Mouse (Mus musculus): ENCODE results near the gene Sp6.

Sp6 gene

GRCm38 (mm10) chr11:97025721-97026344 lies 12.6 kb downstream of the Sp6 start:
- peak; percentile 98 for DNase-seq

GRCm38 (mm10) chr11:97029686-97030417 lies 16.7 kb downstream of the Sp6 start, which contains the start of gene Scrn2:
TSS of gene Scrn2 (plus strand) at chr11:97029938.
- peak; percentile 98 for DNase-seq

DNA sequence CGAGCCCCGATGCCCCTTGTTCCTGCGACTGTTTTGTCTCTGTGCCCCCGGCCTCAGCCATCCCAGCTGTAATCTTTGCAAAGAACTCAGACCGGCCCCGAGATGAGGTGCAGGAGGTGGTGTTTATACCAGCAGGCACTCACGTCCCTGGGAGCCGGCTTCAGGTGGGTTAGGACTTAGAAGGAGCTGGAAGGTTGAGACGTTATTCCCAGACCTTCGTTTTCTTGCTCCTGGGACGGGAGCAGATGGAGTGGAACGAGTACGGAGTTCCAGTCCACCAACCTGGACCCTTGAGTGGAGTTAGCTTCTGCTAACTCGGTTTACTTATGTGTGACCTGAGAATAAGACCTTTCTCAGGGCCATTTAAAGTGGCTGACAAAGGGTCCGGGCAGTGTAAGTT lies 17.2 kb downstream of the Sp6 start:
- DNase-seq: no peak

- peak; percentile 91 for DNase-seq
These were observed 18.8 kb downstream of the Sp6 start for GRCm38 (mm10) chr11:97031977-97032376.

DNA sequence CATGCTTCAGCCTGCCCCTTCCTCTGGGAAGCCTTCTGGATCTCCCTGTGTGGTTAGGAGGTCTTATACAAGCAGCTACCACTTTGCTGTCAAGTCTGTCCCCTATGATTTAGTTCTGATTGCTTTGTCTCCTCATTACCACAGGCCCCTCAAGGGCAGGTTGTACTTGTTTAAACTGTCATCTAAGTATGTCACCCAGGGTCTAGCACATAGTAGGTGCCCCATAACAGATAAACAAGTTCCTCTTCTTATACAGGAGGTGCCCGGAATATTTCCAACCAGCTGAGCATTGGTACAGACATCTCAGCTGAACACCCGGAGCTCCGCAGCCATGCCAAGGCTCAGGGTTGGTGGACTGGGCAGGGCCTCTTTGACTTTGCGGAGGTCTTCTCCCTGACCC lies 19.3 kb downstream of the Sp6 start:
- DNase-seq: no peak

- DNase-seq: no peak
These were observed 20.6 kb downstream of the Sp6 start for GRCm38 (mm10) chr11:97033781-97034180.

- no peak for DNase-seq
These were observed 22.9 kb downstream of the Sp6 start for GRCm38 (mm10) chr11:97036141-97036540.

- DNase-seq: no peak
These were observed 25.7 kb downstream of the Sp6 start for GRCm38 (mm10) chr11:97038881-97039280.

GRCm38 (mm10) chr11:97040301-97041021 lies 27.3 kb downstream of the Sp6 start:
- no peak for DNase-seq

DNA sequence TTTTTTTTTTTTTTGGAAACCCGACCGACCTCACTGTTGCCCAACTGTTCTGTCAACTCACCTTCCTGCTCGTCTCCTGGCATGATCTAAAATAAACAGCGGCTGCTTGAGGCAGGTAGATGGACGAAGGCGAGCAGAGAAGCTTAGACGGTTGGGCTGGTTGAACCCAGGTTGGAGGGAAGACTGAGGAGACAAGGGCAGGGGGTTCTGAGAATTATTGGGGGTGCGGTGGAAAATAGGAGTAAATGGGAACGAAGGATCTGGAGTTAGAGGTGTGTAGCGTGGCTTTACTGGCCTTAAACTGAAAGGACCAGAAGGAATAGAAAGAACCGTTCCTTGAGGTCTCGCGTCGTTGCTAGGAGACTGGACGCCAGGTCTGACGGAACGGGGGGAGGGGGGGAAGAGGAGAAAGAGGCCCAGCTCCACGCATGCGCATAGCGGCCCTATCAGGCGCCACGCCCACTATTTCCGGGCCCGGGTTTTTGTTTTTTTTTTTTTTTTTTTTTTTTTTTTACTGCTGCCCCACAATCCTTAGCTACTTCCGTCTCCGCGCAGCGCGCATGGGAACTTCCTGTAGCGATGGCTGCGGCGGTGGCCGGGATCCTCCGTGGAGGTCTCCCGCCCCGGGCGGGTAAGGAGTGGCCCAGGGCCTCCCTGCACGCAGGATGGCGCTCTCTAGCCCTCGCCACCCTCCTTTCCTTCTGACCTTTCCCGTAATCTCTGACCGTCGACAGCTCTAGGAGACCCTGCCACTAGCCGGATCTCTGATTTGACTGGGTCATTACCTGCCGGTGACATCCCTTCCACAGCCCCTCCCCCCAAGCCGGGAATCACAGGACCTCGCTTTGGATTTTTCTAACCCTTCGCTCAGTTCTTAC lies 28.1 kb downstream of the Sp6 start, which contains the start of the genes Lrrc46 and Mrpl10:
Gene Lrrc46, minus strand, starts transcription at position 386 of the 878 bp plus-strand sequence.
Gene Mrpl10, plus strand, starts transcription at position 539 of the 878 bp plus-strand sequence.
- DNase-seq: peak; percentile 98

GRCm38 (mm10) chr11:97044902-97045301 lies 31.7 kb downstream of the Sp6 start:
- no peak for DNase-seq

GRCm38 (mm10) chr11:97045861-97046260 lies 32.7 kb downstream of the Sp6 start:
- DNase-seq: no peak

- peak; percentile 89 for DNase-seq
These were observed 35.0 kb downstream of the Sp6 start for GRCm38 (mm10) chr11:97048090-97048650.

DNA sequence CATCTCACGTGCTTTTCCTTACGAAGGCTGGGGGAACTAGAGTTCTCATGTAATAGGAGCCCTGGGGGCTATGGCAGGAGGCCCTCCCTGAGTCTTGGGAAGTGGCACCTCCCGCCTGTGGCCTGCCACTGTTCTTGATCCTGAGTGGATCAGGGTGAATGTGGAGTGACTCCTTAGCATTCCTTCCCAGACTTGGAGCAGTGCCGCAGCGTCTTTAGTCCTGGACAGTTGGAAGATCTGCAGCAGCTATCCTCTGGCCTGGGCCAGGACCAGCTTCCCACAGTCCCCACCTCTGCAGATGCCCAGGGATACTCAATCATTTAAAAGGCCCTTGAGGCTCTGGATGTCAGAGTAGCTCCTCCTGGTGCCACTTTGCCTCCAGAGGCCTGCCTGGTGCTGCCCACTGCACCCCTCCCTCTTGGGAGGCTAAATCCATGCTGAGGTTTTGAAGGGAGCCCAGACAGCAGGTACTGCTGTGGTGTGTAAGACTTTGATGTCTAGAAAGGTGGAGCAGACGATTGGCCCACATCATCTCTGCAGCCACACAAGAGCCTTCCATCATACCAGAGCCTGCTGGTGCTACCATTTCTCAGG lies 36.4 kb downstream of the Sp6 start:
- peak; percentile 88 for DNase-seq

- peak; percentile 97 for DNase-seq
These were observed 37.2 kb downstream of the Sp6 start, which contains the start of gene Osbpl7 for GRCm38 (mm10) chr11:97050216-97050943. TSS of gene Osbpl7 (plus strand) at chr11:97050628.

DNA sequence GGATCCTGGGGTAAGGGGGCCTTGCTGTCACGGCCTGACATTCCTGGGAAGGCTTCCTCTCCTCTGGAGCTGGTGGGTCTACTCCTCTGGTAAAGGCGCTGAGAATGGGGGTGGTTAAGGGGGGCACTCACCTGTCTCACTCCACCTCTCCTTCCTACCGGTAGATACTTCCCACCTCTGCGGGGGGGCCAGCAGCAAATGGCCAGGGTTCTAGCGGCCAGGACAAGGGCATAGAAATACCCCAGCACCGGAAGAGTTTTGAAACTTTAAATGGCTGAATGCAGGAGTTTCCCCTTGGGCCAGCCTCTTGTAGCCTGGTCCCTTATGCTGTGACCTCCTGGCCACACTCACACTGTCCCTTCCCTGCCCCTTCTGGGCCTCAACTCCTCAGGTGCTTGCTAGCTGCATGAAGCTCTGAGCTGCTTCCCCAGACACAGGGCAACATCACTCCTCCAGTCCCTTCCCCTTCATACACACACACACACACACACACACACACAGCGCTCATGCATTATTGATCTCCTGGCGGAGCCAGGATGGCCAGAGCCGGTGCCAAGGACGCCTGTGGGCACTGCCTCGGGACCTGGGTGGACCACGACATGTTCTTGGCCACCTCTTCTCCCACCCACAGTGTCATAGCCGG lies 37.9 kb downstream of the Sp6 start:
- DNase-seq: peak; percentile 92

- peak; percentile 91 for DNase-seq
These were observed 39.0 kb downstream of the Sp6 start for GRCm38 (mm10) chr11:97052219-97052646.

- peak; percentile 87 for DNase-seq
These were observed 50.2 kb downstream of the Sp6 start for GRCm38 (mm10) chr11:97063274-97063920.

DNA sequence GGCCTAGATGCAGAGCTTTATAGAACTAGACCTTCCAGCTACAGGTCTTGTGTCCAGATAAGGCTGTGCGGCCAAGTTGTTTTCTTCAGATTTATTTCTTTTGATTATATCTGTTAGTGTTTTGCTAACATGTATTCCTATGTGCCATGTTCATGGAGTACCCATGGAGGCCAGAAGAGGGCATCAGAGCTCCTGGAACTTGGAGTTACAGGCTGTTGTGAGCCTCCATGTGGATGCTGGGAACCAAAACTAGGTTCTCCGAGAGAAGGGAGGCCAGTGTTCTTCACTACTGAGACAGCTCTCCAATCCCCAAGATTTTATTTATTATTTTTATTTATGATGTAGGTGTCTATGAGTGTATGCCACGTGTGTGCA lies 50.7 kb downstream of the Sp6 start:
- DNase-seq: no peak
